Mouse (Mus musculus) midbrain, embryonic 11.5 days (tissue): Measurements from ENCODE around the gene Tnk2. TPM values are rescaled to one million over a fixed set of nuclear protein-coding genes. Genes with fewer than 3 reads are reported as not detected.

Source experiments
- ATAC-seq: fragments of 200-750 bp; cut with Nextera tagmentation; 2 replicates; pipeline ENCODE4 v1.8.0; 2017; ENCODE audit warnings: moderate TSS enrichment, moderate library complexity; ENCODE audit not compliant: low FRiP score
- DNase-seq: peaks from one replicate; pipeline ENCODE4 v3.0.0; 2015; ENCODE audit warnings: low spot score; ENCODE audit errors: missing footprints
- H3K27ac ChIP-seq: fragments of 300-500 bp; sonication (generic); 2 replicates; pipeline ENCODE4 v1.5.1; 2014; ENCODE audit warnings: low read depth, low read length
- H3K27me3 ChIP-seq: fragments of 300-500 bp; sonication (generic); 2 replicates; pipeline ENCODE4 v1.6.1; 2014; ENCODE audit warnings: mild to moderate bottlenecking, low read length, moderate library complexity, mixed read lengths; ENCODE audit not compliant: control insufficient read depth, insufficient read depth
- H3K36me3 ChIP-seq: fragments of 300-500 bp; sonication (generic); 2 replicates; pipeline ENCODE4 v1.6.1; 2014; ENCODE audit warnings: mild to moderate bottlenecking, low read length, moderate library complexity, mixed read lengths; ENCODE audit not compliant: control insufficient read depth, insufficient read depth
- H3K4me1 ChIP-seq: fragments of 300-500 bp; sonication (generic); 2 replicates; pipeline ENCODE4 v1.6.1; 2014; ENCODE audit warnings: low read length; ENCODE audit not compliant: control insufficient read depth, insufficient read depth
- H3K4me2 ChIP-seq: fragments of 300-500 bp; sonication (generic); 2 replicates; pipeline ENCODE4 v1.6.1; 2014; ENCODE audit warnings: mild to moderate bottlenecking, moderate library complexity
- H3K4me3 ChIP-seq: fragments of 300-500 bp; sonication (generic); 2 replicates; pipeline ENCODE4 v1.5.1; 2014; ENCODE audit warnings: low read depth, low read length
- H3K9ac ChIP-seq: fragments of 300-500 bp; sonication (generic); 2 replicates; pipeline ENCODE4 v1.6.1; 2014; ENCODE audit warnings: low read length
- H3K9me3 ChIP-seq: fragments of 300-500 bp; sonication (generic); 2 replicates; pipeline ENCODE4 v1.6.1; 2016; ENCODE audit warnings: low read length; ENCODE audit not compliant: control insufficient read depth
- WGBS: fragments of 180-500 bp; shearing (Covaris S2); extraction: QIAGEN DNeasy Blood & Tissue Kit; methylation state at CpG from one replicate; pipeline ENCODE4 v1.1.7; 2014; 5-methylcytosine and 5-hydroxymethylcytosine counted together
- polyA plus RNA-seq: library from polyadenylated mRNA; unstranded; fragments of >200 nt; fragmentation: Nextera tagmentation; extraction: Ambion mirVana; gene quantifications from 2 replicates; pipeline ENCODE4 v1.2.1, GENCODE M21; 2014

The Tnk2 gene
- polyA plus RNA-seq, 1 experiment from 2014 or later = 6.6 TPM

DNA sequence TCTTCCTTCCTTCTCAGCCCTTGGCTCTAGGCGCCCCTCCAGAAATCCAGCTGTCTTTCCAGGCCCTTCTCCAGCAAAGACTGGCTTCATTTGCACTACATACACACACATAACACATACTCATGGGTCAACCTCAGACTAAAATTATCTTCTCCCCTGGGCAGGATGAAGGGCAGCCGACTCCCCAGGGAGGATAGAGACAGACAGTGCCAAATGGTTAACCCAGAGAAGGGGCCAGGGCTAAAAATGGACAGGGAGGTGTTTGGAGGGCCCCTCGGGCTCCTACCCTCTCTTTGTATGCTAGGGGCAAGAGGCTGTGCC is 23.8 kb downstream of the Tnk2 start:
- no peak overlapping the region for H3K4me3 ChIP-seq
- no peak overlapping the region for H3K4me2 ChIP-seq
- H3K27me3 ChIP-seq = no peaks in the 10 kb centered on the region
- no peak overlapping the region; the same call in 1 of the 2 replicates for H3K9ac ChIP-seq
- H3K4me1 ChIP-seq = peaks cover 19% of the 10 kb centered on the region
- H3K27ac ChIP-seq = no peak overlapping the region
- WGBS = 77% methylated on average over 3 of the region's 3 CpGs
- H3K36me3 ChIP-seq = peaks cover 3% of the 10 kb centered on the region
- no peak for DNase-seq
- no peaks in the 10 kb centered on the region for H3K9me3 ChIP-seq
- no peak for ATAC-seq

GRCm38 (mm10) chr16:32668030-32668429 is 24.4 kb downstream of the Tnk2 start:
- WGBS = 73% methylated on average over 10 of the region's 10 CpGs
- Histone ChIP-seq H3K4me2 (no peak overlapping the region), H3K27me3 (no peaks in the 10 kb centered on the region), H3K27ac (no peak overlapping the region), H3K4me3 (no peak overlapping the region), H3K9me3 (no peaks in the 10 kb centered on the region), H3K36me3 (peaks cover 3% of the 10 kb centered on the region), H3K9ac (no peak overlapping the region), H3K4me1 (peaks cover 19% of the 10 kb centered on the region)
- DNase-seq = no peak
- no peak for ATAC-seq

DNA sequence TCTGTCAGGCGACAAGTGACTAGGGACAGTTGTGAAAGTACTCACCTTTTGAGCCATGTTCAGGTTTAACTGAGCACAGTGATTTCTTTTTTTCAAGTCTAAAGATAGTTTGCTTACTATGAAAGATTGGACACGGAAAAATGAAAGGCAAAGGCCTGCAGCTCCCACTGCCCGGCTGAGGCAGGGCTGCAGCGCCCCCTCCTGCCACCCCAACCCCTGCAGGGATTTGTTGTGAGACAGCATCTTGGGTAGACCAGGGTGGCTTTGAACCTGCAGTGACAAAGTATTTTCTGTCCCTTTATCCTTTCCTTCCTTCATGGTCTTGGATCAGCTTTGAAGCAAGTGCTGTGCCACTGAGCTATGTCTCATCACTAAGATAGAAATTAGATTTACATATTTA is 24.8 kb downstream of the Tnk2 start:
- no peak overlapping the region for H3K27ac ChIP-seq
- ATAC-seq = no peak

GRCm38 (mm10) chr16:32669243-32669642 is 25.6 kb downstream of the Tnk2 start:
- DNase-seq (no peak), ATAC-seq (no peak)
- H3K4me3 ChIP-seq = no peak overlapping the region
- H3K27ac ChIP-seq = no peak overlapping the region
- H3K9ac ChIP-seq = no peak overlapping the region
- peaks cover 3% of the 10 kb centered on the region for H3K36me3 ChIP-seq
- H3K4me2 ChIP-seq = no peak overlapping the region
- WGBS = 96% methylated on average over 10 of the region's 10 CpGs
- H3K9me3 ChIP-seq = no peaks in the 10 kb centered on the region
- H3K4me1 ChIP-seq = peaks cover 17% of the 10 kb centered on the region
- H3K27me3 ChIP-seq = no peaks in the 10 kb centered on the region

More for the DNA sequence above, 24.8 kb downstream of the Tnk2 start:
- H3K4me1 ChIP-seq = peaks cover 18% of the 10 kb centered on the region
- peaks cover 3% of the 10 kb centered on the region for H3K36me3 ChIP-seq
- no peak overlapping the region for H3K9ac ChIP-seq
- 77% methylated on average over 4 of the region's 4 CpGs for WGBS
- no peak for DNase-seq
- H3K9me3 ChIP-seq = no peaks in the 10 kb centered on the region
- no peak overlapping the region for H3K4me2 ChIP-seq
- no peak overlapping the region for H3K4me3 ChIP-seq
- no peaks in the 10 kb centered on the region for H3K27me3 ChIP-seq

DNA sequence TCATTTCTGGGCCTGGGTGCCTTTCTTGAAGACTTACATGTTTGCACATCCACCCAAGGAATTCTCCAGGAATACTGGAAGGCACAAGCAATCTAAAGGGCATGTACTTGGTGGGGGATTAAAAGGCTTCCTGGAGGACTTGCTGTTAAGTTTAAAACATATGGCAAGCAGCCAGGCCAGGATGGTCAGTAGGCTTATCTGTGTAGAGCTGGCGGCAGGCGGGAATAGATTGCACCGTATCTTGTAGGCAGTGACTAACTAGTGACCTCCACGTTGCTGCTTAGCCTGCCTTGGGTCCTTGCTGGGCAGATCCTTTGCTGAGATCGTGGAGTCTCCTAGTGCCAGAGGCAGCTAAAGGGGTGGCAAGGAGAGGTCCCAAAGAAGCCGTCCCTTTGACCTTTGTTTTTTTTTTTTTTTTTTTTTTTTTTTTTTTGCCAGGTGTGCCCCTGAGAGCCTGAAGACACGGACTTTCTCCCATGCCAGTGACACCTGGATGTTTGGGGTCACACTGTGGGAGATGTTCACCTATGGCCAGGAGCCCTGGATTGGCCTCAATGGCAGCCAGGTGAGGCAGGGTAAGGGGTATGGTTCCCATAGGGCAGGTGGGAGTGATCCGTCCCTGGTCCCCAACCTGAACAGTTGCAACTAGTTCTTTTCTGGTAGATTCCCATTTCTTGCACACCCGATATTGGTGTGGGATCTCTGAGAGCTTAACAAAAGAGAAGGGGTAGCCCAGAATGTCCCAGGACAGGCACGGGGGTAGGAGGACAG is 26.9 kb downstream of the Tnk2 start:
- Histone ChIP-seq H3K27ac (no peak overlapping the region), H3K27me3 (no peaks in the 10 kb centered on the region), H3K9me3 (no peaks in the 10 kb centered on the region), H3K4me3 (no peak overlapping the region), H3K9ac (no peak overlapping the region), H3K4me1 (peaks cover 17% of the 10 kb centered on the region), H3K36me3 (peaks cover 3% of the 10 kb centered on the region), H3K4me2 (no peak overlapping the region)
- WGBS = 87% methylated on average over 10 of the region's 10 CpGs
- ATAC-seq (no peak), DNase-seq (no peak)

DNA sequence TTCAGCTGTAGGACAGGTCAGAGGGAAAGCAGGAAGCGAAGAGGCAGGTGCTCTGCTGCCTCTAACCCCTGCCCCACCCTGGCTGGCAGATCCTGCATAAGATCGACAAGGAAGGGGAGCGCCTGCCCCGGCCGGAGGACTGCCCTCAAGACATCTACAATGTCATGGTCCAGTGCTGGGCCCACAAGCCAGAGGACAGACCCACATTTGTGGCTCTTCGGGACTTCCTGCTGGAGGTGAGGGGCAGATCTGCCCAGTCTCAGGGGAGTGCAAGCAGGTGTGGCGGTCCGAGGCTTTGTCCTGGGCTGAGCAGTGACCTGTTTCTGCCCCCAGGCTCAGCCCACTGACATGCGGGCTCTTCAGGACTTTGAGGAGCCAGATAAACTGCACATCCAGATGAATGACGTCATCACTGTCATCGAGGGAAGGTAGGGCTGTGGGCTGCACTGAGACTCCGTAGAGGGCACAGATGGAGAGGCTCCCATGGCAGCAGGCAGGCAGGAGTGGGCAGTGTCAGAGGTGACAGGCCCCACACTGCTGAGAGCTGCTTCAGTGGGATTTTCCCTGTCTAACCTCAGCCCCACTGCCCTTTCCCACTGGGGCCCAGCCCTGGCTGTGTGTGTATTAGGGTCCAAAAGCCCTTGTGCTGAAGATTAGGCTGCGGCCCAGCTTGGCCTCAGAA is 27.7 kb downstream of the Tnk2 start:
- no peak overlapping the region for H3K27ac ChIP-seq
- ATAC-seq = no peak
- no peaks in the 10 kb centered on the region for H3K9me3 ChIP-seq
- no peak overlapping the region for H3K4me2 ChIP-seq
- no peak overlapping the region for H3K4me3 ChIP-seq
- no peaks in the 10 kb centered on the region for H3K27me3 ChIP-seq
- peaks cover 10% of the 10 kb centered on the region for H3K4me1 ChIP-seq
- DNase-seq = no peak
- 90% methylated on average over 13 of the region's 13 CpGs for WGBS
- no peak overlapping the region for H3K9ac ChIP-seq
- peaks cover 7% of the 10 kb centered on the region for H3K36me3 ChIP-seq

- no peak overlapping the region for H3K9ac ChIP-seq
- ATAC-seq (no peak), DNase-seq (no peak)
- no peak overlapping the region for H3K27ac ChIP-seq
- H3K9me3 ChIP-seq = no peaks in the 10 kb centered on the region
- H3K27me3 ChIP-seq = no peaks in the 10 kb centered on the region
- no peak overlapping the region for H3K4me2 ChIP-seq
- peaks cover 2% of the 10 kb centered on the region; the same call in 1 of the 2 replicates for H3K4me1 ChIP-seq
- H3K36me3 ChIP-seq = peaks cover 7% of the 10 kb centered on the region
- WGBS = 91% methylated on average over 7 of the region's 7 CpGs
- H3K4me3 ChIP-seq = no peak overlapping the region
Measured at GRCm38 (mm10) chr16:32672250-32672649, 28.6 kb downstream of the Tnk2 start.

- H3K36me3 ChIP-seq = peaks cover 7% of the 10 kb centered on the region
Measured at GRCm38 (mm10) chr16:32672861-32673560, 29.3 kb downstream of the Tnk2 start.

More at GRCm38 (mm10) chr16:32672861-32673560, 29.3 kb downstream of the Tnk2 start:
- Histone ChIP-seq H3K9me3 (no peaks in the 10 kb centered on the region), H3K4me1 (no peaks in the 10 kb centered on the region), H3K27ac (no peak overlapping the region), H3K4me3 (no peak overlapping the region), H3K27me3 (no peaks in the 10 kb centered on the region), H3K4me2 (no peak overlapping the region), H3K9ac (no peak overlapping the region)
- DNase-seq (no peak), ATAC-seq (no peak)
- WGBS = 84% methylated on average over 13 of the region's 13 CpGs
